Mouse (Mus musculus) adrenal gland, adult 2 months (tissue): ENCODE results near the gene Asic1. TPM values are rescaled to one million over a fixed set of nuclear protein-coding genes. Genes with fewer than 3 reads are reported as not detected.

Source experiments
- DNase-seq: peaks from one replicate; pipeline ENCODE4 v3.0.0; 2021
- long read RNA-seq: library from polyadenylated mRNA; stranded (forward); transcript quantifications from one replicate; pipeline ENCODE4 v2.0.0, GENCODE M21; 2021
- polyA plus RNA-seq: library from polyadenylated mRNA; depleted of rRNA; stranded (reverse); fragments of >200 nt; gene quantifications from 2 replicates; pipeline ENCODE4 v1.2.3, GENCODE M21; 2012; rRNA removed
- total RNA-seq, 2 experiments: library from RNA; stranded (reverse); gene quantifications; 2 replicates each; pipeline ENCODE4 v1.2.3; 2021

Gene Asic1
- under 1 TPM; 0.59 to 0.72 TPM for total RNA-seq
- polyA plus RNA-seq, result 0.37 and 0.71 TPM in 2 replicates
- long read RNA-seq, result 0 reads

DNA sequence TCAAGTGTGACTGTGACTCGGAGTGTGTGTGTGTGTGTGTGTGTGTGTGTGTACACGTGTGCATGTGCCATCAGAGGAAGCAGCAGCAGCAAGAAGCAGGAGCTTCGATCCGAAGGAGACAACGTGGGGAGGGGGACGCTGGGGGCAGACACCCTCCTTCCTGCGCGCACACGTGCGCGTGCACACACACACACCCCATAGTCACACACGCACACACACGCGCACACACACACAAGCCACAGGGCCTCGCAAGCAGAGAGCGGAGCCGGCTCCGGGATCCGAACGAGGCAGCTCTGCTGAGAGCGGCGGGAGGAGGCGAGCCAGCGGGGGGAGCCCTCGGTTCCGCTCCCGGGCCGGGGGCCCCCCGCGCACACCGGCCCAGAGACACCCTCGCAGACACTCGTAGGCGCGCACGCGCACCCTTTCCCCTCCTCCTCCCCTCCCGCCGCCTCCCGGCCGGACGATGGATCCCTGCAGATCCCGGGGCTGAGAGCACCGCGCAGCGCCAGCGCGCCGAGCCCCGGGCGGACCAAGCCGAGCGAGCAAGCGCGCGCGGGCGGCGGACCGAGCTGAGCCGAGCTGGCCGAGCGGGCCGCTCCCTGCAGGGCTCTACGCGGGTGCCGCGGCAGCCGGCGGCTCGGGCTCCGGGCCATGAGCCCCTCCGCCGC is at the start of gene Asic1:
Gene Asic1 (plus strand): TSS at position 215 of the 668 bp plus-strand sequence.
- peak; percentile 87 for DNase-seq

DNA sequence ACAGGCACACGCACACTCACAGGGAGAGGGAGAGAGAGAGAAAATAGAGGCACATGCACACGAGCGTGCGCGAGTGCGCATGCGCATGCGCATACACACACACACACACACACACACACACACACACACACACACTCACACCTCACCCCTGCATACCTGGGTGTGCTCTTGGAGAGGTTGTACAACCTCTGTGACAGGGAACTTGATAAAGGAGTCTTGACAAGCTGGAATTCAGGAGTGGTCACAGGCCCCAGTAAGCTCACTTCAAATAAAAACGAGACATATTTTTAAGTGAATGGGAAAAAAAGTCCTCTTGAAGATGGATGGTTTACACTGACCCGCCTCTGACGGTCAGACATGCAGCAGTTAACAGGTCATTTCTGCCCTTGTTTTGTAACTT is 48.1 kb upstream of the Asic1 start:
- no peak for DNase-seq

DNA sequence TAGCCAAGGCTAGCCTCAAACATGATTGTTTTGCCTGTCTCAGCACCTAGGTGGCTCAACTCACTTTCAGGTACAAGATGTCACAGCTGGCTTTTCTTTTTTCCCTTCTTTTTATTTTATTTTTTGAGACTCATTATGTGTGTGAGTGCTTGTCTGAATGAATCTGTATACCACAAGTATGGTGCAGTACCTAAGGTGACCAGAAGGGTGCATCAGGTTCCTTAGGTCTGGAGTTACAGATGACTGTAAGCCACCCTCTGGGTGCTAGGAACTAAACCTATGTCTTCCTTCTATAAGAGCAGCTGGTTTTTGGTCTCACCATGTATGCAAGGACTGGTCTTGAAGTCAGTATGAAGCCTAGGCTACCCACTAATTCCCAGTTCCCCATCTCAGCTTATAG is 38.5 kb upstream of the Asic1 start:
- no peak for DNase-seq

DNA sequence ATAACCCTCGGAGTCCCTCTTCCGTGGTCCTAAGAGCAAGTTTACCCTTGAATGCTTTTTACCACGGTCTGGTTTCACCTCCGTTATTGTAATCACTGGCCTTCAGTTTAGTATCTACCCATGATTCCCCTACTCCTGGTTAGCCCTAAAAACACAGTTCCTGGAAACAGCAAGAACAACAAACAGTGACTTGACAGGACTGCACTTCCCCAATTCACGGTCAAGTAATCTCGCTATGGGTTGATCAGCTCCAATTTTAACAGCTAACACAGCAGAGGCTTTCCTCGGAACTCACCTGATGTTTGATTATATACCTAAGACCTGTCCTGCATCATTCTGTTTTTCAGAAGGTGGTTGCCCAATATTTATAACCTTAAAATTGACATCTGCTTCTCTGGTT is 35.5 kb upstream of the Asic1 start:
- DNase-seq, result no peak

DNA sequence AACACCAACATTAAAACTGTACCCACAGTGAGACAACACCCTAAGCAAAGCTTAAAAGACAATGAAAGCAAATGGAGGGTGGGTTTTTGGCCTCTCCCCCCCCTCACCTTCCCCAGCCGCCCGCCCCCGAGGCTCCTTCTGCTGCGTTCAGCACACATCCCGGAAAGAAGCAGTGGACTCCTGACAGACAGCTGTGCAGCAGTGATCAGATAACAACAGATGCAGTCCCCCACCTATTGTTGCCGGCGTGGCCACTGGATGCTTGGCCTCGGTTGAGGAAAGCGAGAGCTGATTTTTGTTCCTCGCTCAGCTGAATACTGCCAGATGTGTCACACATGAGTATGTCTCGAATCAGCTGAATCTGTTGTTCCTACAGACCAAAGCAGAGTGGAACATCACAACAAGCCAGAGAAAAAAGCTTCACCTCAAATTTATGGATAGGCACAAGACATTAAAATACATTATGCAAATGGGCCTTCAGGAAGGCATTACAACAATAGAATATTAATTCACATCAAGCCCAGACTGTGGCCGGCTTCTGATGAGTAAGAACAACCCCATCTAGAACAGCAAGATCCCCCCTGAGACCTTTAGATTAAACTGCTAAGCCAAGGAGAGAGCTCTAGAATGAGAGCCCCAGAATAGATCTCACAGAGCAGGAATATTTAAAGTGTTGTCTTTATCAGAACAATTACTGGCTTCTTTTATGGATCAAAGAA is 32.6 kb upstream of the Asic1 start:
- DNase-seq, result no peak

DNA sequence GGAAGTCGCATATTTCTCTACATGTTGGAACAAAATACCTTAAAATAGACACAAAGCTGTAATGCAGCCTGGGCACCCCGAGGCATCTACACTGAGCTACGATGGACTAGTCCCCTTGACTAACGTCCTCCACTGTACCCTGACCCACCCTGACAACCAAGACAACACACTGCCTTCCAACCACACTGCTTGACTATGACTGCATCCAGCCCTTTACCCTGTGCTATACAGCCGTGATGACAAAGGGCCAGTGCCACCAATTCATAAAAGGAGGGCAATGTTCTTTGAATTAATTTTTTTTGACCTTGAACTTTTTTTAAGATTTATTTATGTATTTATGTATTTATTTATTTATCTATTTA is 32.1 kb upstream of the Asic1 start:
- no peak for DNase-seq

DNA sequence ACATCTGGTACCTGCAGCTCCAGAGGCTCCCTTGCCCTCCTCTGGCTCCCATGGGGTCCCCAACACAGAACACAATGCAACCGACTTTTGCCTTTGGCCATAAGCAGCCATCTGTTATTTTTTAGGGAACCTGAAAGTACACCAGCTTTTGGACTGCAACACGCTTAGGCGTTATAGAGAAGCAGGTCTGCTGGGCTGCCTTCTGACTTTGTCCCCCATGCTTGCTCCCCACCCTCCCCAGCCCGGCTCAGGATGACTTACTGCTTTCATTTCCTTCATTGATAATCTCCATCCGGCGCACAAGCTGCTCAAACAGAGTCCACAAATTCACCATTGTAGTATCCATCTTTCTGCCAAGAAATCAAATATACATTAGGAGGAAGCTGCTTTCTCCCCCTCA is 27.5 kb upstream of the Asic1 start:
- DNase-seq, result no peak

DNA sequence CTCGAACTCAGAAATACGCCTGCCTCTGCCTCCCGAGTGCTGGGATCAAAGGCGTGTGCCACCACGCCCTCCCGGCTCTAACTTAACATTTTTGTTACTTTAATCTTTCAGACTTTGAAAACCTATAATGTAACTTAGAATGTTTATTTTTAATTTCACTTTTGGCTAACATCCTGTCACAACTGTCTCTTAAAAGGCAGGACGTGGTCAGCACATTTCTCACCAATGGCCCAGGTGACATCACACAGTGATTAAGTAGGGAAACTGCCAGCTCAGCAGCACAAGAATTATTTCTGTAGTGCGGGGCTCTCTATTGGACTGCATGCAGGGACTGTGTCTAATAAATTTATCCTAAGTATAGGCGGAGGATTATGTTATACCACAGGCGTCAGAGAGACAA is 26.3 kb upstream of the Asic1 start:
- no peak for DNase-seq

DNA sequence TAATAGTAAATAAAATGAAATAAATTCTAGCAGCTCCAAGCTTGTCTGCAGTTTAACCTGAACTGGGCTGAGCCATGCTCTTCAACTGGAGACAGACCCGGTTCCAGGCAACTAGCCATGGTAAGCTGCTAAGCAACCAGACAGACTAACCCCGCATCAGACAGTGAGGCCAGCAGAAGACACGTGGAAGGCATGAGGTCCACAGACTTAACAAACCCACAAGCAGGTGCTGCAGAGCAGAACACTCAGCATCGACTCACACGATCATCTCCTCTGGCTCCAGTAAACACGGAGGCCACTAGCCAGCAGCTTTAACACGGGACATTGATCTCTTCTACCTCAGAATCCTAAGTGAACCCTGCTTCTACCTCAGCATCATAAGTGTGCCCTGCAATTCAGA is 25.4 kb upstream of the Asic1 start:
- DNase-seq, result no peak

DNA sequence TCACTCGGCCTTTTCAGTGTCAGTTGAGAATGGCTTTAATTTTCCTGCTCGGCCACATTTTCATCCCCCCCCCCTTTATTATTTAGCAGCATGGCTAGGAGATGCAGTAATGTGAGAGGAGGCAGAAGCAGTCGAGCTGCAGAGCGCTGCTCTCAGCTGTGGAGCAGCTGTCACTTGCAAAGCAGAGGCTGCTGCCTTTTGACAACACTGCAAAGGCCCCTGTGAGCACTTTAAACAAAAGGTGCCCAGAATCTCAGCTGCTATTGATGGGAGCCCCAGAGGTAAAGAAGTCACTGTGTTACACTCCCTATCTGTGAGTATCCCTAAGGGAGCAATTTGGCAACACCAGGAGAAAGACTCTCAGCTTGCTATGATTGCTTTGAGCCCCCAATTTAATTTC is 21.8 kb upstream of the Asic1 start:
- DNase-seq, result no peak

DNA sequence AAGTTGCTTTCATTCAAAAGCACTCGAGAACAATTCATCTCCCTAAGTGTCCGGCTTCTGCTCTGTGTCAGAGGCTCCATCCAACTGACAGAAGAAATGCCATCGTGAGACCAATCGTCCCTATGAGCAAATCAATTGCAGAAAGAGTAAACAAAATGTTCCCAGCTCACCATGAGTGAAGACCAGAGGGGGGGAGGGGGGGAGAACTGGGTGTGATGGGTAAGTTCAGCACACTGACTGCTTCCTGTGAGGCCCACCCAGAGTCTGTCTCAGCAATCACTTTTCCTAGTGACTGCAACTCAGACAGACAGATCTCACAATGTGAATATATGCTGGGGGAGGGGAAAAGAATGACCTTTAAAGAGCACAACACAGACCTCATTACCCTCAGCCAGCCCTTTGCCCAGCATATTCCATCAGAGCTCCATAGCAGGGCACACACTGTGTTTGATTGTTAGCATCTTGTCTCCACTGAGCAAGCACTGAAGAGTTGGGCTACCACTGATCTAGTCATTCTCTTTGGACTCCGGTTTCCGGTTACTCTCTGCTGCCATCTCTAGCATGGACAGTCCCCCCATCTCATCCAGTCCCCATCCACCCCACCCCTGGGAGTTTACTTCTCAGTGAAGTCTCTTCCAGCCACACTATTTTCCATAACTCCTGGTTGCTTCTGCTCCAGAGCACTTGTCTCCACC is 21.0 kb upstream of the Asic1 start:
- DNase-seq, result no peak

DNA sequence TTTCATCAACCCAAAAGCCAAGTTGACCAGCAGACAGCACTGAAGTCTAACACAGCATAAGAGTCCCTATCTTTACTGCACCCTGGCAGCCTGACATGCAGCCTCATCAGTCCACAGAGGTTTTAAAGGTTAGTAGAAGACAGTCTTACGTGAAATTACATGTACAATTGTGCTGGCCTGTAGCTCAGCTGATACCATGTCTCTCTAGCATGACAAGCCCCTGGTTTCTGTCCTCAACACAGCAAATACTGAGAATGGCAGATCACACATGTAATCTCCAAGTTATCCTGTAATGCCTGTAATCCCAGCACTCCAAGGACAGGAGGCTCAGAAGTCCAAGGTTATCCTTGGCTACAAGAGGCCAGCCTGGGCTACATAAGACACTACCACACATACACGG is 19.9 kb upstream of the Asic1 start:
- no peak for DNase-seq

DNA sequence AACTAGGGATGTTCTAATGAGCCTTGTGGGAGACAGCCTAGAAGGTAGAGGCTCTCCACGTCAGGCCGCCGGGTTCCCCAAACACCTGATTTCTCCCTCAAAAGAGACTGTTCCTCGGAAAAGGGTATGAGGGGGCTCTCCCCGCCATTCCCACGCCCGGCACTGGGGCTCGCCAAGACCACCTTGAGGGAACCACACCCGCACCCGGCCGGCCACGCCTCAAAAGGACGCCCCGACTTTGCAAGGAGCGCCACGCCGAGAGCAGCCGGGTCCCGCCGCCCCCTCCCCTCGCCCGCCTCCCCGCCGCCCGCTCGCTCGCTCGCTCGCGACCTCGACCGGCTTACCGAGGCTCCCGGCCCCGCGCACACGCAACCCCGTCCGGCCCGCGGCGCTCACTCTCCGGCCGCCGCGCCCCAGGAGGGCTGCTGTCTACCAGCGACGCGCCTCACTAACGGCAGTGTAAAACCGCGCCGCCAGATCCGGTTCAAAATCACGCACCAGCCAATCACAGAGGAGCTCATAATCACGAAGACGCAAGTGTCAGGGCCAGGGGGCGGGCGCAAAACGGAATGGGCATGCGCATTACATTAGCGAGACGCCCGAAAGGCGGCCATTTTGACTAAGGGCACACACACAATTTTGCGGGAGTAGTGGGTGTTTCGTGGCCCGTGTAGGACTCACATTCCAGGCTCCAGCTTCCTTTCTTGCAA is 18.9 kb upstream of the Asic1 start, which contains the start of gene Racgap1:
Gene Racgap1 (minus strand): TSS at position 494 of the 710 bp plus-strand sequence.
- peak; percentile 95 for DNase-seq

DNA sequence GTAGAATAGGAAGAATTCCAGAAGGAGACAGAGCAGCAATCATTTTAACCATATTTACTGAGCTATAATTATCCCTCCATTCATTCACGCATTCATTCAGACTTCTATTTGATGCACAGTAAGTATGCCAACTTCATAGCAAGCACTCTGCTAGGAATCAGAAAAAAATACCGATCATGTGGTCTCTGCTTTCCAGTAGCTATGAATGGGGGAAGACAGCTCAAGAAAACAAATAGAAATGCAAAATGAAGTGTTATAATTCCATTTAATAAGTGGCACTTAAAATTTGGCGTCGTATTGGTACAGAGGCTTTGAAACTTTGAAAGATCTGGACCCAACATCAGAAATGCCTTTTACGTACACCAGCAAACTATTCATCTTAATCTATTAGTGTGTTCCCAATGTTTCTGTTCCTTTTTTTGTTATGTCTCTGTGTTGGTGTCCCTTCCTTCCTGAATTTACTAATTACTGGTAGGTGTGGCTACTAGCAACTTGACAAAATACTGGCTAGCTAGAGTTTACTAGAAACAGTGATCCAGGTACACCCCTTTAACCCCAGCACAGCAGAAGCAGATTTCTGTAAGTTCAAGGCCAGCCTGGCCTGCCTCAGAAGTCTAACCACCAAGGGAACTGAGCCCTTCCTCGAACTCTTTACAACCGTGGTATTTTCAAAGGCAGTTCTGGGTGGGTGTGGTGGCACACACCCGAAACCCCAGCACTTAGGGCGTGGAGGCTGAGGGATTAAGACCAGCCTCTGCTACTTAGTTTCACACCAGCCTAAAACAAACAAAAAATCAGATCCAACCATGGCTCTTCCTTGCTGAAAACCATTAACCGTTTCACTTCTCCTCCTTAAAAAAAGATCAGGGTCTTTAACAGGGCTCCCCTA is 17.9 kb upstream of the Asic1 start:
- no peak for DNase-seq

DNA sequence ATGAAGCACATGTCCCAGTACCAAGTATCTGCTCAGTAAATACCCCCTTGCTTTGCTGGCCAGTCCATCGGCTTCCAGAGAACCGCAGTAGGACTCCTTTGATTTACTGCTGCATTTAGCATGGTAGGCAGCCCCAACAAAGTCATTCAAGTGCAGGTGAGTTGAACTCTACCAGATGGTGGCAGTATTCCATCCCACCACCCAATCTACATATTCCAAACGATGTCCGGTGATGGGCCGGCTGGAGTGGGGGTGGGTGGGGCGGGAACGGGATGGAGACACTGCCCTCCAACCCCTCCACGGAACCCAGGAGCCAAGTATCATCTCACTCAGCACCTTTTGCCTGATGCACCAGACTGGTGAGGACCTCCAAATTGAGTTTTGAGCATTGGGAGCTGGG is 16.9 kb upstream of the Asic1 start:
- DNase-seq, result no peak

DNA sequence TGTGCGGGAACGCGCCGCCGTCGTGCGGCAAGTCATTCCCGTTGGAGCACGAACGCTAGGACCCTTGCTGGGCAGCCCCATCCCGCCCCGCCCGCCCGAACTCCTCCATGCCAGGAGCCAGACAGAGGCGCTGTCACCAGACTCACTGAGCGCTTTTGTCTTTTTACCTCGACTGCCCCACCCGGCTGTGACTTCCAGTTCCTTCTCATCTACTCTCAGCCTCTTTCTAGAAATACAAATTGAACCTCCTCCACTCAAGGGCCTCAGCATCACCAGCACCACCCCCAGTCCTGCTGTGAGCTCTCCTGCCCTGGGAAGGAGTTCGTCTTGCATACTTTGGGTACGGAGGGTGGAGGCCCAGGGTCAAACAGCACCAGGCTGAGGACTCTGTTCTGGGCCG is 16.3 kb upstream of the Asic1 start:
- no peak for DNase-seq

DNA sequence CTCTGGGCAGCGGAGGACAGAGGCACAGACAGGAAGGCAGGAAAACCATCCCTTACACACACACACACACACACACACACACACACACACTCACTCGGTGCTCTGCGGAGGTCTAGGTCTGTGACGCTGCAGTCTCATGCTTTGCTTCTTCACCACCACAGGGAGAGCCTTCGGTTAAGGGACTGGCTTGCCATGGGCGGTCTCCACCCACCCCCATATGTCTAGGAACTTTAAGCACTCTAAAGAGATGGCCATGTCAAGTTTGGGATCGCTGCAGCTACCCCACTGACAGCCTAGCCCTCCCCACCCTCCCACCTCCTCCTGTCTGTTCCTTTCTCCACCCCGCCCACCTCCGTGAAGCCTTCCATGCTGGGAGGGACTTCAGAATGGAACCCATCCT is 14.2 kb upstream of the Asic1 start:
- DNase-seq, result no peak

DNA sequence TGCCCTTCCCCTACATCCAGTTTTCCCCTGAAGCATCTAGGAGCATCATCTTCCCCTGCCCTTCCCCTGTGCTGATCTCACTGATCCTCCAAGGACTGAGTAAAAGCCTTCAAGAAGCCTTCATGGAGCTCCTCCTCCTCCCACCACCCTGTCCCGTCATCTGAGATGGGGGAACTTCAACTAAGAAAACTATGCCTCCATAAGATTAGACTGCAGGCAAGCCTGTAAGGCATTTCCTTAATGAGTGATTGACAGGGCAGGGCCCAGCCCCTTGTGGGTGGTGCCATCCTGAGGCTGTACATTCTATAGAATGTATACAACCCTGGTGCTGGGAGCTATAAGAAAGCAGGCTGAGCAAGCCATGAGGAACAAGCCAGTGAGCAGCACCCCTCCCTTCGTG is 11.7 kb upstream of the Asic1 start:
- DNase-seq, result no peak

DNA sequence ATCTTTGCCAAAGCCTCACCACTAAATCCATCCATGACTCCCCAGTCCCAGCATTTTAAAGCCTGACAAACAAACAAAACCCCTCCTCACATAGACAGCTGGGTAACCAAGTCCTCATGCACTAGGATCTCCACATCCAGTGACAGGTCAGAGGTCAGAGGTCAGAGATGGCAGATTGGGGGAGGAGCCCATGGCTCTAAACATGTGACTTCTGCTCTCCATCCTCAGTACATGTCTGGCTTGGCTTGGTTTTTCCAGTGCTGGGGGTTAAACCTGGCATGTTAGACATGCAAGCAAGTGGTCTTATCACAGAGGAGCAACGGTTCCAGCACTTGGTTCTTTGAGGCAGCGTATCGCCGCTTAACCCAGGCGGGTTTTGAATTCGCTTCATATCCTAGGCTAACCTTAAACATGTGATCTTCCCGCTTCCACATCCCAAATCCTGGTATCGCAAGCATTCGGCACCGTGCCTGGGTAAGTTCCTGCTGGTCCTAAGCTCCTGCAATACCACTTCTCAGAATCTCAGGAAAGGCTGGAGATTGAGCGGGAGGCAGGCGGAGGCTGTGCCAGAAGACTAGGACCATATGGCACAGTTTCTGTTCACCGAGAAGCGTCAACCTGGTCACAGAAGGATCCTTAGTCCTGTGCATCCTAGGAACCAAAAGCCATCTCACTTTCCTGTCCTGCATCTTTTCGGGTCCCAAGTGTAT is 8.9 kb upstream of the Asic1 start:
- DNase-seq, result no peak

DNA sequence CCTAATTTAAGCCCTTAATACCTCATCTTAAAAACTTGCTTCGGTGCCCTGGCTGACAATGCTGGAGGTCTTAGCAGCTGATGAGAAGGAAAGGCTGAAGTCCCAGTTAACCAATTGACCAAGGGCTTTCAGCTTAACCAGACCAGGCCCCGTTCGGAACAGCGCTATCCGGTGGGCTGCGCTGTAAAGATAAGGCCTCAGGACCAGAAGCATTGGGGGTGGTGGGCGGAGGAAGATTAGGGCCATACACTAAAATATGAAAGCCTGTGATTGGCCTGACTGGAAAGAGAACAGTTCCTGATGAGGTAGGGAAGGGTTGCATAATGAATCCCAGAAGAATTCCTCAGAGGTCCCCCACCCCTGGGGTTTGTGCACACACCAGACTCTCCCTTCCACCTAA is 7.8 kb upstream of the Asic1 start:
- DNase-seq, result no peak
